Mouse (Mus musculus): Measurements from ENCODE around the gene Kbtbd6. TPM values are rescaled to one million over a fixed set of nuclear protein-coding genes. Genes with fewer than 3 reads are reported as not detected.

Kbtbd6 gene
- total and polyA plus RNA-seq, 3 experiments = 0.12 TPM; not detected in 2

- in situ Hi-C loops (cut with MboI; ENCODE audit: low pct_ligation_motif_present, low pct_unique_long_range_greater_than_20kb, low sequenced_read_pairs) (no loop called here), dilution Hi-C loops (cut with MboI; ENCODE audit: extremely low pct_ligation_motif_present, extremely low pct_unique_long_range_greater_than_20kb, low sequenced_read_pairs) (no loop called here)
- Histone ChIP-seq H3K27me3 (replicated peaks) (no peaks in the 10 kb centered on the region), H3K9me3 (replicated peaks; ENCODE audit: low read length) (no peaks in the 10 kb centered on the region), H3K4me2 (ENCODE audit: insufficient read depth, low read depth, poor library complexity, severe bottlenecking) (no peak overlapping the region), H3K4me1 (ENCODE audit: control insufficient read depth in 1 of 2, insufficient read depth in 2 of 2) (peaks cover 0 to 14% of the 10 kb centered on the region in 2 experiments; a peak in 2 of 4 replicates), H3K9ac (ENCODE audit: insufficient read depth, low read depth) (no peak overlapping the region), H3K4me3 (replicated peaks in 1 of 3; ENCODE audit: low read depth in 2 of 3, low read length in 2 of 3, poor library complexity in 1 of 3) (no peak overlapping the region), H3K36me3 (replicated peaks in 1 of 2; ENCODE audit: control insufficient read depth in 1 of 2, insufficient read depth in 1 of 2, low read length in 1 of 2) (no peaks in the 10 kb centered on the region), H3K27ac (ENCODE audit: insufficient read depth, low read depth) (no peak overlapping the region), H3K79me2 (replicated peaks; ENCODE audit: control insufficient read depth, extremely low read depth, insufficient read depth, poor library complexity, severe bottlenecking) (no peaks in the 10 kb centered on the region)
- TF ChIP-seq ELF1 (IDR thresholded peaks at IDR 0.05; ENCODE audit: low read depth, low read length) (no peak), MYC (IDR thresholded peaks at IDR 0.05; ENCODE audit: low read depth, low read length) (no peak), MAZ (IDR thresholded peaks at IDR 0.05; ENCODE audit: low read depth, low read length) (no peak), UBTF (IDR thresholded peaks at IDR 0.05; ENCODE audit: low read depth, low read length) (no peak), MAX (IDR thresholded peaks at IDR 0.05; ENCODE audit: low read length) (no peak), ETS1 (conservative IDR thresholded peaks at IDR 0.05; ENCODE audit: low read depth, low read length) (no peak), MEF2A (IDR thresholded peaks at IDR 0.05; ENCODE audit: borderline replicate concordance, low read depth, low read length) (no peak), KAT2A (IDR thresholded peaks at IDR 0.05; ENCODE audit: insufficient replicate concordance, low read length) (no peak), JUND (conservative IDR thresholded peaks at IDR 0.05; ENCODE audit: low read depth, low read length) (no peak), MXI1 (IDR thresholded peaks at IDR 0.05; ENCODE audit: low read depth, low read length) (no peak), CHD1 (IDR thresholded peaks at IDR 0.05; ENCODE audit: low read depth, low read length) (no peak), IRF4 (IDR thresholded peaks at IDR 0.05; ENCODE audit: low read depth, low read length) (no peak)
- no peak for DNase-seq (ENCODE audit: extremely low read depth)
Observed at GRCm38 (mm10) chr14:79434068-79434467, 17.6 kb upstream of the Kbtbd6 start.

- H3K4me2 ChIP-seq (ENCODE audit: insufficient read depth, low read depth, poor library complexity, severe bottlenecking) = no peak overlapping the region
- no peak overlapping the region for H3K9ac ChIP-seq (ENCODE audit: insufficient read depth, low read depth)
- H3K27me3 ChIP-seq (replicated peaks) = no peaks in the 10 kb centered on the region
- no peak for DNase-seq (ENCODE audit: extremely low read depth)
- peaks cover 0 to 6% of the 10 kb centered on the region in 2 experiments; a peak in 2 of 4 replicates for H3K4me1 ChIP-seq (ENCODE audit: control insufficient read depth in 1 of 2, insufficient read depth in 2 of 2)
- peaks cover 4% of the 10 kb centered on the region for H3K9me3 ChIP-seq (replicated peaks; ENCODE audit: low read length)
- H3K79me2 ChIP-seq (replicated peaks; ENCODE audit: control insufficient read depth, extremely low read depth, insufficient read depth, poor library complexity, severe bottlenecking) = no peaks in the 10 kb centered on the region
- TF ChIP-seq POLR2A (IDR thresholded peaks at IDR 0.05; ENCODE audit: low read depth, low read length) = no peak
- no peak for TF ChIP-seq UBTF (IDR thresholded peaks at IDR 0.05; ENCODE audit: low read depth, low read length)
- TF ChIP-seq USF2 (conservative IDR thresholded peaks at IDR 0.05; ENCODE audit: low read depth, low read length) = no peak
- no peak for TF ChIP-seq NRF1 (IDR thresholded peaks at IDR 0.05; ENCODE audit: low read depth, low read length)
- TF ChIP-seq MAX (IDR thresholded peaks at IDR 0.05; ENCODE audit: low read length) = no peak
- TF ChIP-seq IRF4 (IDR thresholded peaks at IDR 0.05; ENCODE audit: low read depth, low read length) = no peak
- TF ChIP-seq JUND (conservative IDR thresholded peaks at IDR 0.05; ENCODE audit: low read depth, low read length) = no peak
- no peak for TF ChIP-seq POLR2AphosphoS2 (IDR thresholded peaks at IDR 0.05; ENCODE audit: low read depth, low read length)
- TF ChIP-seq GABPA (IDR thresholded peaks at IDR 0.05; ENCODE audit: insufficient replicate concordance, low read depth, low read length) = no peak
- no peak for TF ChIP-seq ETS1 (conservative IDR thresholded peaks at IDR 0.05; ENCODE audit: low read depth, low read length)
- no peak for TF ChIP-seq HCFC1 (IDR thresholded peaks at IDR 0.05; ENCODE audit: low read depth, low read length)
- TF ChIP-seq ZMIZ1 (IDR thresholded peaks at IDR 0.05; ENCODE audit: low read depth, low read length) = no peak
- TF ChIP-seq MAFK (IDR thresholded peaks at IDR 0.05; ENCODE audit: insufficient replicate concordance, low read length) = no peak
- no peak for TF ChIP-seq ELF1 (IDR thresholded peaks at IDR 0.05; ENCODE audit: low read depth, low read length)
- TF ChIP-seq CHD1 (IDR thresholded peaks at IDR 0.05; ENCODE audit: low read depth, low read length) = no peak
- no peak for TF ChIP-seq MAZ (IDR thresholded peaks at IDR 0.05; ENCODE audit: low read depth, low read length)
- no peak for TF ChIP-seq MYC (IDR thresholded peaks at IDR 0.05; ENCODE audit: low read depth, low read length)
- TF ChIP-seq ZC3H11A (IDR thresholded peaks at IDR 0.05; ENCODE audit: low read depth, low read length) = no peak
- no peak for TF ChIP-seq MXI1 (IDR thresholded peaks at IDR 0.05; ENCODE audit: low read depth, low read length)
- no peak for TF ChIP-seq ZNF384 (IDR thresholded peaks at IDR 0.05; ENCODE audit: low read depth, low read length)
- dilution Hi-C loops (cut with MboI; ENCODE audit: extremely low pct_ligation_motif_present, extremely low pct_unique_long_range_greater_than_20kb, low sequenced_read_pairs) = no loop called here
- in situ Hi-C loops (cut with MboI; ENCODE audit: low pct_ligation_motif_present, low pct_unique_long_range_greater_than_20kb, low sequenced_read_pairs) = no loop called here
- H3K4me3 ChIP-seq (replicated peaks in 1 of 3; ENCODE audit: low read depth in 2 of 3, low read length in 2 of 3, poor library complexity in 1 of 3) = no peak overlapping the region
- no peaks in the 10 kb centered on the region for H3K36me3 ChIP-seq (replicated peaks in 1 of 2; ENCODE audit: control insufficient read depth in 1 of 2, insufficient read depth in 1 of 2, low read length in 1 of 2)
- no peak overlapping the region for H3K27ac ChIP-seq (ENCODE audit: insufficient read depth, low read depth)
Observed at GRCm38 (mm10) chr14:79440655-79441054, 11.0 kb upstream of the Kbtbd6 start.

All from CH12.LX (cell line).